Mouse (Mus musculus): Measurements from ENCODE around the gene Vac14. TPM values are rescaled to one million over a fixed set of nuclear protein-coding genes. Genes with fewer than 3 reads are reported as not detected.

The Vac14 gene
- polyA plus RNA-seq, 1 experiment from 2014 or later: 24.1 TPM

Other genes starting within 250 kb of the Vac14 start
- 12.9 and 14.3 TPM in 2 replicates for gene Mtss1l, start 102.9 kb downstream of the Vac14 start, polyA plus RNA-seq (2016; fragmentation: Nextera tagmentation; extraction: Ambion mirVana)
- gene Il34, start 187.3 kb downstream of the Vac14 start, polyA plus RNA-seq (2016; fragmentation: Nextera tagmentation; extraction: Ambion mirVana): 0.13 and 0.32 TPM in 2 replicates
- 65.2 and 65.7 TPM in 2 replicates for gene Cog4, start 228.0 kb downstream of the Vac14 start, polyA plus RNA-seq (2016; fragmentation: Nextera tagmentation; extraction: Ambion mirVana)
- gene Sf3b3, start 228.2 kb downstream of the Vac14 start, polyA plus RNA-seq (2016; fragmentation: Nextera tagmentation; extraction: Ambion mirVana): 106 and 110 TPM in 2 replicates

All from heart, embryonic 12.5 days (tissue).